Mouse (Mus musculus) limb, embryonic 14.5 days (tissue): Measurements from ENCODE around the gene Celsr1. TPM values are rescaled to one million over a fixed set of nuclear protein-coding genes. Genes with fewer than 3 reads are reported as not detected.
"Not testable (repeated sequence)": the region's sequence is repeated elsewhere in the genome, so short reads cannot be mapped to it uniquely, and the experiment has no call there.

ENCODE experiments used
- ATAC-seq: fragments of 200-750 bp; cut with Nextera tagmentation; 2 replicates; pipeline ENCODE4 v1.8.0; 2017; ENCODE audit warnings: low read depth, moderate number of reproducible peaks, moderate TSS enrichment; ENCODE audit not compliant: low FRiP score
- DNase-seq: peaks from one replicate; pipeline ENCODE4 v3.0.0-alpha.2; 2015; ENCODE audit warnings: low spot score
- H3K27ac ChIP-seq: fragments of 300-500 bp; sonication (generic); replicated peaks from 2 replicates; pipeline ENCODE4 v1.5.1; 2014; ENCODE audit warnings: low read depth, mild to moderate bottlenecking, low read length, moderate library complexity, mixed read lengths
- H3K27me3 ChIP-seq: fragments of 300-500 bp; sonication (generic); 2 replicates; pipeline ENCODE4 v1.6.1; 2014; ENCODE audit warnings: low read length, mixed read lengths; ENCODE audit not compliant: control insufficient read depth, insufficient read depth
- H3K36me3 ChIP-seq: fragments of 300-500 bp; sonication (generic); 2 replicates; pipeline ENCODE4 v1.6.1; 2014; ENCODE audit warnings: mild to moderate bottlenecking, low read length, moderate library complexity, mixed read lengths; ENCODE audit not compliant: control insufficient read depth, insufficient read depth
- H3K4me1 ChIP-seq: fragments of 300-500 bp; sonication (generic); 2 replicates; pipeline ENCODE4 v1.6.1; 2014; ENCODE audit warnings: antibody characterized with exemption, low read length, mixed read lengths; ENCODE audit not compliant: control insufficient read depth, insufficient read depth
- H3K4me2 ChIP-seq: fragments of 300-500 bp; sonication (generic); replicated peaks from 2 replicates; pipeline ENCODE4 v1.6.1; 2014; ENCODE audit warnings: low read depth, mild to moderate bottlenecking, low read length, moderate library complexity; ENCODE audit not compliant: severe bottlenecking
- H3K4me3 ChIP-seq: fragments of 300-500 bp; sonication (generic); replicated peaks from 2 replicates; pipeline ENCODE4 v1.5.1; 2014; ENCODE audit warnings: low read length
- H3K9ac ChIP-seq: fragments of 300-500 bp; sonication (generic); 2 replicates; pipeline ENCODE4 v1.6.1; 2014; ENCODE audit warnings: mild to moderate bottlenecking, low read depth, low read length, moderate library complexity; ENCODE audit not compliant: severe bottlenecking
- H3K9me3 ChIP-seq: fragments of 300-500 bp; sonication (generic); 2 replicates; pipeline ENCODE4 v1.6.1; 2016; ENCODE audit warnings: low read length; ENCODE audit not compliant: control insufficient read depth
- POLR2A ChIP-seq: fragments of 200-500 bp; IDR thresholded peaks from 2 replicates; pipeline ENCODE4 v1.8.0; 2012; ENCODE audit warnings: inconsistent platforms, mild to moderate bottlenecking, moderate library complexity, borderline replicate concordance; ENCODE audit not compliant: insufficient read depth, insufficient read length; ENCODE audit errors: extremely low read depth
- WGBS: fragments of 180-500 bp; shearing (Covaris S2); extraction: QIAGEN DNeasy Blood & Tissue Kit; methylation state at CpG from one replicate; pipeline ENCODE4 v1.1.7; 2014; 5-methylcytosine and 5-hydroxymethylcytosine counted together
- polyA plus RNA-seq, 2 experiments: library from polyadenylated mRNA; depleted of rRNA in 1 of 2; stranded (reverse) in 1 of 2; unstranded in 1 of 2; fragments of >200 nt; fragmentation: Nextera tagmentation in 1 of 2; extraction: Ambion mirVana in 1 of 2; gene quantifications; 2 replicates each; pipeline versions ENCODE4 v1.2.1 to v1.2.3; 2012 to 2014

Gene Celsr1
- polyA plus RNA-seq, 2 experiments, result 6.5 to 11.8 TPM

- peak overlapping the region; percentile 86 for H3K9ac ChIP-seq
- peaks cover 43% of the 10 kb centered on the region for H3K36me3 ChIP-seq
- whole genome bisulfite sequencing, result 1% methylated on average over 18 of the region's 18 CpGs
- ATAC-seq, result peak; percentile 23; the same call in 1 of the 2 replicates
- no peaks in the 10 kb centered on the region for H3K9me3 ChIP-seq
- H3K4me2 ChIP-seq, result peak overlapping the region; percentile 85
- H3K4me1 ChIP-seq, result peaks cover 6% of the 10 kb centered on the region; the same call in 1 of the 2 replicates
- H3K4me3 ChIP-seq, result peak overlapping the region; percentile 83
- H3K27ac ChIP-seq, result peak overlapping the region; percentile 83
- DNase-seq, result no peak
- H3K27me3 ChIP-seq, result no peaks in the 10 kb centered on the region
- no peak; the same call in 1 of the 2 replicates for TF ChIP-seq POLR2A
Measured at GRCm38 (mm10) chr15:85879498-85879895, 154.1 kb downstream of the Celsr1 start.

DNA sequence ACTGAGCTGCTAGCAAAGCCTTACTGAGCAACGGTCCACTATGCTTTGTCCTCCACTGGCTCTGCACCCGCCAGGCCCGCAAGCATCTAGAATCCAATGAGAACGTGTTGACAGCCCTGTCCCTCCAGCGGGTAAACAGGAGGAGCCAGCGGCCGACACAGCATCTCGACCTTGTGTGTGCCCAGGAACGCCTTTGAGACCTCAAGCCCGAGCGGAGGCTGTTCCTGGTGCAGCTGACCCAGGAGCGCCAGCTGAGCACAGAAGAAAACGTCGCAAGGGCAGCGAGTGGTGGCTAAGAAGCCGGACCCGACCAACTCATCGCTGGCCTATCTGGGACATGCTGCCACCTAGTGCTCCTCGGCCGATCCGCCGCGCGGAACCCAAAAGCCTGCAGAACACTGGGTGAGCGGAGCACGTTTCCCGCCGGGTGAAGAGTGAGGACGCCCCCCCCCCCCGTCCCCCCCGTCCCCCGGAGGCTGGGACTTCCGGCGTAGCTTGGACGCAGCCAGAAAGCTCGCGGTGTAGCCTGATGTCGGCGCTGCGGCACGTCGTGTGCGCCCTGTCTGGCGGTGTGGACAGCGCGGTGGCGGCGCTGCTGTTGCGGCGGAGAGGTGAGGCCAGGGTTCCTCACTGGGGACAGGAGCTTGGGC is 154.6 kb downstream of the Celsr1 start, which contains the start of gene Trmu:
Trmu (plus strand) TSS at position 465 of the 650 bp plus-strand sequence.
- peaks cover 6% of the 10 kb centered on the region; the same call in 1 of the 2 replicates for H3K4me1 ChIP-seq
- H3K9me3 ChIP-seq, result no peaks in the 10 kb centered on the region
- peak; percentile 95 for ATAC-seq
- H3K9ac ChIP-seq, result peak within 1 kb of the TSS; percentile 86
- H3K27me3 ChIP-seq, result no peaks in the 10 kb centered on the region
- peaks cover 41% of the 10 kb centered on the region for H3K36me3 ChIP-seq
- peak; percentile 54; the same call in 1 of the 2 replicates for TF ChIP-seq POLR2A
- H3K4me2 ChIP-seq, result peak within 1 kb of the TSS; percentile 85
- 4% methylated on average over 47 of the region's 50 CpGs for WGBS
- peak within 1 kb of the TSS; percentile 83 for H3K27ac ChIP-seq
- peak within 1 kb of the TSS; percentile 83 for H3K4me3 ChIP-seq
- peak; percentile 93 for DNase-seq

DNA sequence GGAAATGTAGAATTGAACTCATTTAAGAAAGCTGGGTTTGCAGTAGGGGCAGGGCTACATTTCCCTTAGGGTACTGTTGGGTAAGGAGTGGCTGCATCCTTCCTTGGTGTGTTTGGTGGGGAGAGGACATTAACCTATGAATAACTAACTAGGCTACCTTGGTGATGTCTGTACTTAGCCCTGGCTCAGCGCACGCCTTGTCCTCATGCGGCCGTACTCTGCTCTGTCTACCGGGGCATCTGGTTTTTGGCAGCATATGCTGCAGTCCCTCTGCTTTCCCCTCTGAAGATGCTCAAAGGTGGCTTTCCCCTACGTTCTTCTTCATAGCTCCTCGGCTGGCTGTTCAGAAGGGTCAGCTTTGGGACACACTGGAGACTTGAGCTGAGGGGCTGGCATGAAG is 156.2 kb downstream of the Celsr1 start:
- no peak overlapping the region for H3K4me3 ChIP-seq
- no peak for ATAC-seq
- H3K36me3 ChIP-seq, result peaks cover 38% of the 10 kb centered on the region
- no peak for TF ChIP-seq POLR2A
- DNase-seq, result no peak
- no peak overlapping the region for H3K9ac ChIP-seq
- H3K27me3 ChIP-seq, result no peaks in the 10 kb centered on the region
- H3K9me3 ChIP-seq, result no peaks in the 10 kb centered on the region
- no peak overlapping the region for H3K27ac ChIP-seq
- peaks cover 6% of the 10 kb centered on the region; the same call in 1 of the 2 replicates for H3K4me1 ChIP-seq
- H3K4me2 ChIP-seq, result no peak overlapping the region
- 91% methylated on average over 7 of the region's 7 CpGs for WGBS

- H3K4me1 ChIP-seq, result no peaks in the 10 kb centered on the region
- H3K4me2 ChIP-seq, result no peak overlapping the region
- H3K9ac ChIP-seq, result no peak overlapping the region
- no peak overlapping the region for H3K27ac ChIP-seq
- peaks cover 80% of the 10 kb centered on the region for H3K36me3 ChIP-seq
- no peak overlapping the region for H3K4me3 ChIP-seq
- 49% methylated on average over 6 of the region's 6 CpGs for WGBS
- no peak for TF ChIP-seq POLR2A
- no peaks in the 10 kb centered on the region for H3K9me3 ChIP-seq
- no peaks in the 10 kb centered on the region for H3K27me3 ChIP-seq
- ATAC-seq (no peak), DNase-seq (peak; percentile 60)
Measured at GRCm38 (mm10) chr15:85867696-85868095, 165.9 kb downstream of the Celsr1 start.

GRCm38 (mm10) chr15:85865913-85866312 is 167.7 kb downstream of the Celsr1 start:
- H3K27me3 ChIP-seq, DNase-seq, H3K4me2 ChIP-seq, H3K27ac ChIP-seq, H3K9me3 ChIP-seq, H3K9ac ChIP-seq, H3K4me1 ChIP-seq, H3K4me3 ChIP-seq, ATAC-seq: not testable (repeated sequence)
- H3K36me3 ChIP-seq, result peaks cover 75% of the 10 kb centered on the region
- WGBS, result 89% methylated on average over 7 of the region's 7 CpGs
